Mouse (Mus musculus) bone marrow macrophage, adult 2 months (primary cell): ENCODE measurements around the gene Gapvd1.

Source experiments
- CTCF ChIP-seq: IDR thresholded peaks from 2 replicates; pipeline ENCODE4 v1.5.1; 2012; ENCODE audit warnings: low read depth, mild to moderate bottlenecking, low read length, moderate library complexity
- POLR2A ChIP-seq: IDR thresholded peaks from 2 replicates; pipeline ENCODE4 v1.6.1; 2012; ENCODE audit warnings: mild to moderate bottlenecking, low read depth, low read length, borderline replicate concordance

DNA sequence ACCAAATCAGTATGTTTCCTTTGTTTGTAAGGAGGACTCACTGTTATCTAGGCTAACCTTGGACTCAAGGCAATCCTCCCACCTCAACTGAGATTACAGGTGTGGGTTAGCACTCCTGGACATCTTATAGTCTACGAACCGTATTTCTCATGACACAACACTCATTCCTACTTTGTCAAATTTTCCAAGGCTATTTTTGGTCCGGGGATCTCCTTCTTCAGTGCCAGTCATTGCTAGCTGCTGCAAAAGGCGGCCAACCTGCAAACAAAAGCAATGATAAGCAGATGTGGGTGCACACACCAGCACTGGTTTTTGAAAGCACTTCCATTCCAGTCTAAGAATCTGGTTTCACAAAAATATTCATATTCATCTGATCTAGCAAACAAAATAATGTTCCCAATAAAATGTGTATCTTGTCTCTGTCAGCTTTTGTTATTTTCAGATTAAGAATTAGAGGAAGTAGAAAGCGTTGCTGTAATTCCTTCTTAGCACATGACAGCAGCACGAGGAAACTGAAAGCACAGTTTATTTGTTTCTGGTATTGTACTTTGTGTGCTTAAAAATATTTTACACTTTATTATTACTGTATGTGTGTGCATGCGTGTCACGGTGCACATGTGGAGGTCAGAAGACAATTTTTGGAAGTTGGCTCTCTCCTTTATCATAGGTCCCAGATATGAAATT, 27.8 kb downstream of the Gapvd1 start:
- TF ChIP-seq CTCF, result no peak
- no peak for TF ChIP-seq POLR2A
